Mouse (Mus musculus) cerebellum, adult 2 months (tissue): ENCODE measurements around the gene Dok7.

ENCODE experiments used
- CTCF ChIP-seq: fragments of 200-500 bp; IDR thresholded peaks from 2 replicates; pipeline ENCODE4 v1.5.1; 2011; ENCODE audit warnings: low read depth, mild to moderate bottlenecking, control low read depth, low read length, moderate library complexity, borderline replicate concordance; ENCODE audit not compliant: insufficient read depth
- POLR2A ChIP-seq: fragments of 200-500 bp; IDR thresholded peaks from 2 replicates; pipeline ENCODE4 v1.6.1; 2011; ENCODE audit warnings: low read length, control low read depth, borderline replicate concordance; ENCODE audit not compliant: insufficient read depth

GRCm38 (mm10) chr5:35019673-35020300, 36.8 kb upstream of the Dok7 start:
- TF ChIP-seq POLR2A, result no peak
- no peak for TF ChIP-seq CTCF
